Mouse (Mus musculus): ENCODE data around the gene Ceacam19. TPM values are rescaled to one million over a fixed set of nuclear protein-coding genes. Genes with fewer than 3 reads are reported as not detected.

Ceacam19 gene
- polyA plus RNA-seq, 1 experiment from 2014 or later = 9.5 TPM

- Histone ChIP-seq H3K36me3 (ENCODE audit: control insufficient read depth, insufficient read depth, low read length) (no peaks in the 10 kb centered on the region), H3K4me2 (replicated peaks; ENCODE audit: low read depth) (no peak overlapping the region), H3K27me3 (ENCODE audit: control insufficient read depth, insufficient read depth, low read length) (no peaks in the 10 kb centered on the region), H3K9me3 (ENCODE audit: control insufficient read depth, low read length) (no peaks in the 10 kb centered on the region), H3K9ac (ENCODE audit: low read length) (no peak overlapping the region), H3K27ac (replicated peaks) (no peak overlapping the region), H3K4me3 (ENCODE audit: low read depth, low read length) (no peak overlapping the region), H3K4me1 (replicated peaks; ENCODE audit: control insufficient read depth, insufficient read depth) (0 out of 2 replicates have a peak, but pooled peaks cover 3% of the 10 kb centered on the region)
- ATAC-seq (ENCODE audit: low FRiP score, low TSS enrichment) = no peak
- whole genome bisulfite sequencing = 49% methylated on average over 2 of the region's 2 CpGs
- no peak for TF ChIP-seq CTCF (IDR thresholded peaks at IDR 0.05; ENCODE audit: low read depth)
- no peak for TF ChIP-seq EP300 (optimal IDR thresholded peaks at IDR 0.05)
- DNase-seq (ENCODE audit: low spot score) = no peak
Observed at GRCm38 (mm10) chr7:19923354-19923753, 35.6 kb upstream of the Ceacam19 start.

- H3K4me2 ChIP-seq (replicated peaks; ENCODE audit: low read depth) = peak within 1 kb of the TSS; percentile 78
- peak; percentile 91 for ATAC-seq (ENCODE audit: low FRiP score, low TSS enrichment)
- TF ChIP-seq EP300 (optimal IDR thresholded peaks at IDR 0.05) (no peak), CTCF (IDR thresholded peaks at IDR 0.05; ENCODE audit: low read depth) (peak; percentile 59)
- H3K9me3 ChIP-seq (ENCODE audit: control insufficient read depth, low read length) = no peaks in the 10 kb centered on the region
- under 1% methylated on average over 58 of the region's 60 CpGs for WGBS
- H3K27me3 ChIP-seq (ENCODE audit: control insufficient read depth, insufficient read depth, low read length) = no peaks in the 10 kb centered on the region
- DNase-seq (ENCODE audit: low spot score) = peak; percentile 83
- peak within 1 kb of the TSS; percentile 88 for H3K9ac ChIP-seq (ENCODE audit: low read length)
- H3K36me3 ChIP-seq (ENCODE audit: control insufficient read depth, insufficient read depth, low read length) = peaks cover 8% of the 10 kb centered on the region
- peak within 1 kb of the TSS; percentile 84 for H3K4me3 ChIP-seq (ENCODE audit: low read depth, low read length)
- peak within 1 kb of the TSS; percentile 93 for H3K27ac ChIP-seq (replicated peaks)
- 0 out of 2 replicates have a peak, but pooled peaks cover 3% of the 10 kb centered on the region for H3K4me1 ChIP-seq (replicated peaks; ENCODE audit: control insufficient read depth, insufficient read depth)
Observed at GRCm38 (mm10) chr7:19920506-19921261, 32.9 kb upstream of the Ceacam19 start, which contains the start of gene Pvr. TSS of gene Pvr (minus strand) at chr7:19921160.

DNA sequence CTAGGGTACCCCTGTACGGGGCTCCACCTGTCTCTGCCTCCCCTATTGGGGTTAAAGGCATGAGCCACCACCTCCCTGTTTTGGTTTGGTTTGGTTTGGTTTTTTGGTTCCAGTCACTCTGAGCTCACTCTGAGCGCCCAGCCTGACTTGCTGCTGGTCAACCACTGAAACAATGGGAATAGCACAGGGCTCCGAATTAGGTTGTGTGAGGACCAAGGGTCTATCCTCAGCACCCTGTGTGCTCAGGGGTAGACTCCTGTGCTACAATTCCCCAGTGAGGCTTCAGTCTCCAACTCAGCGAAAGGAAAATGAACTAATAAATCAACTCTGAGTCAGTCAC, 32.4 kb upstream of the Ceacam19 start:
- Histone ChIP-seq H3K27ac (replicated peaks) (peak overlapping the region; percentile 93), H3K36me3 (ENCODE audit: control insufficient read depth, insufficient read depth, low read length) (peaks cover 8% of the 10 kb centered on the region), H3K4me2 (replicated peaks; ENCODE audit: low read depth) (peak overlapping the region; percentile 78), H3K4me3 (ENCODE audit: low read depth, low read length) (peak overlapping the region; percentile 84), H3K27me3 (ENCODE audit: control insufficient read depth, insufficient read depth, low read length) (no peaks in the 10 kb centered on the region), H3K9ac (ENCODE audit: low read length) (peak overlapping the region; percentile 88), H3K4me1 (replicated peaks; ENCODE audit: control insufficient read depth, insufficient read depth) (0 out of 2 replicates have a peak, but pooled peaks cover 3% of the 10 kb centered on the region), H3K9me3 (ENCODE audit: control insufficient read depth, low read length) (no peaks in the 10 kb centered on the region)
- 23% methylated on average over 4 of the region's 4 CpGs for WGBS
- no peak for TF ChIP-seq CTCF (IDR thresholded peaks at IDR 0.05; ENCODE audit: low read depth)
- TF ChIP-seq EP300 (optimal IDR thresholded peaks at IDR 0.05) = no peak
- DNase-seq (ENCODE audit: low spot score) = no peak
- peak; percentile 8; the same call in 1 of the 2 replicates for ATAC-seq (ENCODE audit: low FRiP score, low TSS enrichment)

DNA sequence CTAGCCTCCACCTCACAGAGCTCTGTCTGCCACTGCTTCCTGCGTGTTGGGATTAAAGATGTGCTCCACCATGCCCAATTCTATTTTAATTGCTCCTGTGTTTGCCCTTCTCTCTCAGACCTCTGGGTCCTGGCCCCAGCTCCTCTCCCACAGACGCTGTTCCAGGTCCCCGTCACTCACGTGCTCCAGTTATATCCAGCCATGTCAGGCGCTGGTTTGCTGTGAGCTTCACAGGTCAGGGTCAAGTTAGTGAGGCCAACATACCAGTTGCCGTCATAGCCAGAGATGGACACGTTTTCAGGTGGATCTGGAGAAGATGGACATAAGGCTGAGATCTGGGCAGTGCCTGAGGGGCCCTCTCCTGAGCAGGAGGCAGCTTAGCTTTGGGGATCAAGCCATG, 26.8 kb upstream of the Ceacam19 start:
- Histone ChIP-seq H3K4me2 (replicated peaks; ENCODE audit: low read depth) (no peak overlapping the region), H3K4me1 (replicated peaks; ENCODE audit: control insufficient read depth, insufficient read depth) (no peaks in the 10 kb centered on the region), H3K4me3 (ENCODE audit: low read depth, low read length) (no peak overlapping the region), H3K9me3 (ENCODE audit: control insufficient read depth, low read length) (no peaks in the 10 kb centered on the region), H3K27me3 (ENCODE audit: control insufficient read depth, insufficient read depth, low read length) (no peaks in the 10 kb centered on the region), H3K27ac (replicated peaks) (no peak overlapping the region), H3K9ac (ENCODE audit: low read length) (no peak overlapping the region), H3K36me3 (ENCODE audit: control insufficient read depth, insufficient read depth, low read length) (peaks cover 8% of the 10 kb centered on the region)
- no peak for DNase-seq (ENCODE audit: low spot score)
- WGBS = 92% methylated on average over 7 of the region's 7 CpGs
- no peak for ATAC-seq (ENCODE audit: low FRiP score, low TSS enrichment)
- TF ChIP-seq CTCF (IDR thresholded peaks at IDR 0.05; ENCODE audit: low read depth) (no peak), EP300 (optimal IDR thresholded peaks at IDR 0.05) (no peak)

GRCm38 (mm10) chr7:19911695-19912524, 24.1 kb upstream of the Ceacam19 start:
- peaks cover 20% of the 10 kb centered on the region for H3K36me3 ChIP-seq (ENCODE audit: control insufficient read depth, insufficient read depth, low read length)
- no peak overlapping the region for H3K4me3 ChIP-seq (ENCODE audit: low read depth, low read length)
- no peak overlapping the region for H3K4me2 ChIP-seq (replicated peaks; ENCODE audit: low read depth)
- ATAC-seq (ENCODE audit: low FRiP score, low TSS enrichment) (no peak), DNase-seq (ENCODE audit: low spot score) (no peak)
- 90% methylated on average over 23 of the region's 23 CpGs for WGBS
- H3K27me3 ChIP-seq (ENCODE audit: control insufficient read depth, insufficient read depth, low read length) = no peaks in the 10 kb centered on the region
- TF ChIP-seq CTCF (IDR thresholded peaks at IDR 0.05; ENCODE audit: low read depth) = no peak
- TF ChIP-seq EP300 (optimal IDR thresholded peaks at IDR 0.05) = no peak
- H3K4me1 ChIP-seq (replicated peaks; ENCODE audit: control insufficient read depth, insufficient read depth) = no peaks in the 10 kb centered on the region
- no peaks in the 10 kb centered on the region for H3K9me3 ChIP-seq (ENCODE audit: control insufficient read depth, low read length)
- no peak overlapping the region for H3K27ac ChIP-seq (replicated peaks)
- no peak overlapping the region for H3K9ac ChIP-seq (ENCODE audit: low read length)

Data from stomach, postnatal 0 days (tissue).